Mouse (Mus musculus): ENCODE results near the gene Prr19. TPM values are rescaled to one million over a fixed set of nuclear protein-coding genes. Genes with fewer than 3 reads are reported as not detected.
"Not testable (repeated sequence)": the region's sequence is repeated elsewhere in the genome, so short reads cannot be mapped to it uniquely, and the experiment has no call there.

Prr19 gene
- polyA plus RNA-seq (2012), result not detected in 2 replicates

- Histone ChIP-seq H3K36me3 (ENCODE audit: control insufficient read depth) (no peaks in the 10 kb centered on the region), H3K27me3 (ENCODE audit: control insufficient read depth) (peaks cover 38% of the 10 kb centered on the region), H3K9me3 (ENCODE audit: control insufficient read depth, low read length) (no peaks in the 10 kb centered on the region), H3K4me3 (replicated peaks) (no peak within 1 kb of the TSS), H3K4me1 (ENCODE audit: control insufficient read depth) (peaks cover 29% of the 10 kb centered on the region)
- TF ChIP-seq GATA1 (IDR thresholded peaks at IDR 0.05; ENCODE audit: low read length), result no peak
- no peak for TF ChIP-seq TAL1 (IDR thresholded peaks at IDR 0.05; ENCODE audit: low read length)
Observed at GRCm38 (mm10) chr7:25301063-25301462, at the start of gene Prr19. TSS of gene Prr19 (plus strand) at chr7:25301411.

- Histone ChIP-seq H3K36me3 (ENCODE audit: control insufficient read depth) (no peaks in the 10 kb centered on the region), H3K27me3 (ENCODE audit: control insufficient read depth) (peaks cover 29% of the 10 kb centered on the region), H3K9me3 (ENCODE audit: control insufficient read depth, low read length) (no peaks in the 10 kb centered on the region), H3K4me1 (ENCODE audit: control insufficient read depth) (peaks cover 50% of the 10 kb centered on the region), H3K4me3 (replicated peaks) (no peak overlapping the region)
- TF ChIP-seq TAL1 (IDR thresholded peaks at IDR 0.05; ENCODE audit: low read length) (no peak), GATA1 (IDR thresholded peaks at IDR 0.05; ENCODE audit: low read length) (no peak)
Observed at GRCm38 (mm10) chr7:25251822-25252221, 49.4 kb upstream of the Prr19 start.

GRCm38 (mm10) chr7:25261896-25262295 is 39.3 kb upstream of the Prr19 start:
- H3K27me3 ChIP-seq (ENCODE audit: control insufficient read depth), result no peaks in the 10 kb centered on the region; the same call in 1 of the 2 replicates
- H3K4me1 ChIP-seq (ENCODE audit: control insufficient read depth), result peaks cover 19% of the 10 kb centered on the region
- no peak for TF ChIP-seq GATA1 (IDR thresholded peaks at IDR 0.05; ENCODE audit: low read length)
- no peak for TF ChIP-seq TAL1 (IDR thresholded peaks at IDR 0.05; ENCODE audit: low read length)
- H3K9me3 ChIP-seq (ENCODE audit: control insufficient read depth, low read length), result peaks cover 15% of the 10 kb centered on the region
- H3K4me3 ChIP-seq (replicated peaks), result no peak overlapping the region
- no peaks in the 10 kb centered on the region for H3K36me3 ChIP-seq (ENCODE audit: control insufficient read depth)

GRCm38 (mm10) chr7:25263968-25264870 is 37.0 kb upstream of the Prr19 start:
- peaks cover 12% of the 10 kb centered on the region for H3K9me3 ChIP-seq (ENCODE audit: control insufficient read depth, low read length)

GRCm38 (mm10) chr7:25265743-25266142 is 35.5 kb upstream of the Prr19 start:
- Histone ChIP-seq H3K4me1 (ENCODE audit: control insufficient read depth) (peaks cover 48% of the 10 kb centered on the region), H3K36me3 (ENCODE audit: control insufficient read depth) (peaks cover 13% of the 10 kb centered on the region)
- H3K27me3 ChIP-seq (ENCODE audit: control insufficient read depth); H3K4me3 ChIP-seq (replicated peaks); H3K9me3 ChIP-seq (ENCODE audit: control insufficient read depth, low read length): not testable (repeated sequence)

More at GRCm38 (mm10) chr7:25263968-25264870, 37.0 kb upstream of the Prr19 start:
- Histone ChIP-seq H3K27me3 (ENCODE audit: control insufficient read depth) (no peaks in the 10 kb centered on the region), H3K4me1 (ENCODE audit: control insufficient read depth) (peaks cover 33% of the 10 kb centered on the region), H3K4me3 (replicated peaks) (no peak overlapping the region), H3K36me3 (ENCODE audit: control insufficient read depth) (no peaks in the 10 kb centered on the region)
- TF ChIP-seq GATA1 (IDR thresholded peaks at IDR 0.05; ENCODE audit: low read length) (no peak), TAL1 (IDR thresholded peaks at IDR 0.05; ENCODE audit: low read length) (no peak)

- H3K4me1 ChIP-seq (ENCODE audit: control insufficient read depth), result peaks cover 54% of the 10 kb centered on the region
- H3K9me3 ChIP-seq (ENCODE audit: control insufficient read depth, low read length), result no peaks in the 10 kb centered on the region
- TF ChIP-seq TAL1 (IDR thresholded peaks at IDR 0.05; ENCODE audit: low read length) (no peak), GATA1 (IDR thresholded peaks at IDR 0.05; ENCODE audit: low read length) (no peak)
- no peaks in the 10 kb centered on the region for H3K27me3 ChIP-seq (ENCODE audit: control insufficient read depth)
- peaks cover 19% of the 10 kb centered on the region for H3K36me3 ChIP-seq (ENCODE audit: control insufficient read depth)
- peak overlapping the region; percentile 88 for H3K4me3 ChIP-seq (replicated peaks)
Observed at GRCm38 (mm10) chr7:25266180-25266962, 34.8 kb upstream of the Prr19 start.

GRCm38 (mm10) chr7:25267301-25267750 is 33.9 kb upstream of the Prr19 start, which contains the start of gene Cic:
TSS of gene Cic (plus strand) at chr7:25267704.
- Histone ChIP-seq H3K4me3 (replicated peaks) (peak within 1 kb of the TSS; percentile 88), H3K9me3 (ENCODE audit: control insufficient read depth, low read length) (no peaks in the 10 kb centered on the region), H3K27me3 (ENCODE audit: control insufficient read depth) (no peaks in the 10 kb centered on the region), H3K36me3 (ENCODE audit: control insufficient read depth) (peaks cover 29% of the 10 kb centered on the region), H3K4me1 (ENCODE audit: control insufficient read depth) (peaks cover 64% of the 10 kb centered on the region)
- TF ChIP-seq TAL1 (IDR thresholded peaks at IDR 0.05; ENCODE audit: low read length), result no peak
- no peak for TF ChIP-seq GATA1 (IDR thresholded peaks at IDR 0.05; ENCODE audit: low read length)

GRCm38 (mm10) chr7:25267751-25268463 is 33.3 kb upstream of the Prr19 start:
- peak overlapping the region; percentile 88 for H3K4me3 ChIP-seq (replicated peaks)
- no peaks in the 10 kb centered on the region for H3K27me3 ChIP-seq (ENCODE audit: control insufficient read depth)
- H3K4me1 ChIP-seq (ENCODE audit: control insufficient read depth), result peaks cover 70% of the 10 kb centered on the region
- H3K36me3 ChIP-seq (ENCODE audit: control insufficient read depth), result peaks cover 34% of the 10 kb centered on the region
- no peak for TF ChIP-seq TAL1 (IDR thresholded peaks at IDR 0.05; ENCODE audit: low read length)
- no peak for TF ChIP-seq GATA1 (IDR thresholded peaks at IDR 0.05; ENCODE audit: low read length)
- H3K9me3 ChIP-seq (ENCODE audit: control insufficient read depth, low read length), result no peaks in the 10 kb centered on the region
